Mouse (Mus musculus) liver, embryonic 11.5 days (tissue): Measurements from ENCODE around the gene Ms4a12. TPM values are rescaled to one million over a fixed set of nuclear protein-coding genes. Genes with fewer than 3 reads are reported as not detected.

Experiments
- ATAC-seq: fragments of 200-750 bp; cut with Nextera tagmentation; replicated peaks from 2 replicates; pipeline ENCODE4 v1.8.0; 2017; ENCODE audit warnings: moderate number of reproducible peaks, mild to moderate bottlenecking, moderate TSS enrichment, moderate library complexity; ENCODE audit not compliant: low FRiP score
- DNase-seq: peaks from one replicate; pipeline ENCODE4 v3.0.0-alpha.2; 2017; ENCODE audit warnings: low spot score
- H3K27ac ChIP-seq: fragments of 300-500 bp; sonication (generic); 2 replicates; pipeline ENCODE4 v1.5.1; 2014; ENCODE audit warnings: mild to moderate bottlenecking, low read depth, low read length, control low read depth
- H3K27me3 ChIP-seq: fragments of 300-500 bp; sonication (generic); replicated peaks from 2 replicates; pipeline ENCODE4 v1.6.1; 2014; ENCODE audit warnings: low read length, mixed read lengths; ENCODE audit not compliant: control insufficient read depth, insufficient read depth
- H3K36me3 ChIP-seq: fragments of 300-500 bp; sonication (generic); 2 replicates; pipeline ENCODE4 v1.6.1; 2014; ENCODE audit warnings: mild to moderate bottlenecking, low read length, moderate library complexity, mixed read lengths; ENCODE audit not compliant: control insufficient read depth, insufficient read depth
- H3K4me1 ChIP-seq: fragments of 300-500 bp; sonication (generic); replicated peaks from 2 replicates; pipeline ENCODE4 v1.6.1; 2014; ENCODE audit warnings: low read length, mixed read lengths; ENCODE audit not compliant: control insufficient read depth, insufficient read depth
- H3K4me2 ChIP-seq: fragments of 300-500 bp; sonication (generic); 2 replicates; pipeline ENCODE4 v1.6.1; 2014; ENCODE audit warnings: mild to moderate bottlenecking, control low read depth, moderate library complexity
- H3K4me3 ChIP-seq: fragments of 300-500 bp; sonication (generic); 2 replicates; pipeline ENCODE4 v1.5.1; 2014; ENCODE audit warnings: low read depth, low read length, control low read depth
- H3K9ac ChIP-seq: fragments of 300-500 bp; sonication (generic); 2 replicates; pipeline ENCODE4 v1.6.1; 2014; ENCODE audit warnings: low read depth, low read length, control low read depth
- H3K9me3 ChIP-seq: fragments of 300-500 bp; sonication (generic); 2 replicates; pipeline ENCODE4 v1.6.1; 2016; ENCODE audit warnings: low read length, inconsistent platforms, mixed read lengths; ENCODE audit not compliant: control insufficient read depth
- WGBS: fragments of 180-500 bp; shearing (Covaris S2); extraction: QIAGEN DNeasy Blood & Tissue Kit; methylation state at CpG from one replicate; pipeline ENCODE4 v1.1.7; 2014; 5-methylcytosine and 5-hydroxymethylcytosine counted together
- polyA plus RNA-seq: library from polyadenylated mRNA; unstranded; fragments of >200 nt; fragmentation: Nextera tagmentation; extraction: Ambion mirVana; gene quantifications from 2 replicates; pipeline ENCODE4 v1.2.1, GENCODE M21; 2014

Ms4a12 gene
- polyA plus RNA-seq, 1 experiment from 2014 or later: not detected

GRCm38 (mm10) chr19:11244230-11244629 is 12.0 kb upstream of the Ms4a12 start:
- no peak overlapping the region for H3K4me3 ChIP-seq
- H3K27ac ChIP-seq: no peak overlapping the region
- no peak overlapping the region for H3K4me2 ChIP-seq
- no peaks in the 10 kb centered on the region for H3K36me3 ChIP-seq
- H3K9me3 ChIP-seq: no peaks in the 10 kb centered on the region
- DNase-seq (no peak), ATAC-seq (no peak)
- H3K4me1 ChIP-seq: no peaks in the 10 kb centered on the region
- no peak overlapping the region for H3K9ac ChIP-seq
- H3K27me3 ChIP-seq: no peaks in the 10 kb centered on the region

- no peak for ATAC-seq
- Histone ChIP-seq H3K36me3 (no peaks in the 10 kb centered on the region), H3K9me3 (no peaks in the 10 kb centered on the region), H3K27me3 (no peaks in the 10 kb centered on the region), H3K27ac (no peak overlapping the region), H3K4me2 (no peak overlapping the region), H3K4me3 (no peak overlapping the region), H3K4me1 (no peaks in the 10 kb centered on the region), H3K9ac (no peak overlapping the region)
- no peak for DNase-seq
- 59% methylated on average over 5 of the region's 5 CpGs for WGBS
These were observed 10.3 kb upstream of the Ms4a12 start for GRCm38 (mm10) chr19:11242560-11242959.

GRCm38 (mm10) chr19:11235820-11236219 is 3.6 kb upstream of the Ms4a12 start:
- no peak for ATAC-seq
- H3K27me3 ChIP-seq: no peaks in the 10 kb centered on the region

GRCm38 (mm10) chr19:11234921-11235735 is 2.9 kb upstream of the Ms4a12 start:
- Histone ChIP-seq H3K27ac (no peak overlapping the region), H3K9me3 (no peaks in the 10 kb centered on the region), H3K36me3 (no peaks in the 10 kb centered on the region), H3K27me3 (no peaks in the 10 kb centered on the region), H3K4me2 (no peak overlapping the region), H3K4me3 (no peak overlapping the region), H3K4me1 (no peaks in the 10 kb centered on the region), H3K9ac (no peak overlapping the region)
- no peak for DNase-seq
- 56% methylated on average over 5 of the region's 5 CpGs for WGBS
- ATAC-seq: no peak

More at GRCm38 (mm10) chr19:11235820-11236219, 3.6 kb upstream of the Ms4a12 start:
- Histone ChIP-seq H3K27ac (no peak overlapping the region), H3K9ac (no peak overlapping the region), H3K4me2 (no peak overlapping the region), H3K4me1 (no peaks in the 10 kb centered on the region), H3K4me3 (no peak overlapping the region), H3K9me3 (no peaks in the 10 kb centered on the region), H3K36me3 (no peaks in the 10 kb centered on the region)
- DNase-seq: no peak

- no peak overlapping the region for H3K9ac ChIP-seq
- no peak overlapping the region for H3K4me3 ChIP-seq
- no peaks in the 10 kb centered on the region for H3K9me3 ChIP-seq
- H3K36me3 ChIP-seq: no peaks in the 10 kb centered on the region
- ATAC-seq: no peak
- no peak for DNase-seq
- H3K27ac ChIP-seq: no peak overlapping the region
- H3K27me3 ChIP-seq: no peaks in the 10 kb centered on the region
- no peak overlapping the region for H3K4me2 ChIP-seq
- H3K4me1 ChIP-seq: no peaks in the 10 kb centered on the region
- WGBS: 67% methylated on average over 5 of the region's 5 CpGs
These were observed 2.0 kb upstream of the Ms4a12 start for GRCm38 (mm10) chr19:11234244-11234643.

- Histone ChIP-seq H3K4me1 (no peaks in the 10 kb centered on the region), H3K9ac (no peak within 1 kb of the TSS), H3K36me3 (no peaks in the 10 kb centered on the region), H3K27me3 (no peaks in the 10 kb centered on the region), H3K27ac (no peak within 1 kb of the TSS), H3K4me2 (no peak within 1 kb of the TSS), H3K9me3 (no peaks in the 10 kb centered on the region), H3K4me3 (no peak within 1 kb of the TSS)
- no peak for ATAC-seq
- WGBS: 51% methylated on average over 12 of the region's 12 CpGs
- no peak for DNase-seq
These were observed 35.7 kb downstream of the Ms4a12 start, which contains the start of gene Ms4a13 for GRCm38 (mm10) chr19:11196546-11196945. Gene Ms4a13 (minus strand): TSS chr19:11196737.

GRCm38 (mm10) chr19:11192552-11192951 is 39.7 kb downstream of the Ms4a12 start:
- H3K9me3 ChIP-seq: no peaks in the 10 kb centered on the region
- H3K4me1 ChIP-seq: no peaks in the 10 kb centered on the region
- H3K9ac ChIP-seq: no peak overlapping the region
- WGBS: 48% methylated on average over 1 of the region's 1 CpGs
- H3K27ac ChIP-seq: no peak overlapping the region
- H3K27me3 ChIP-seq: no peaks in the 10 kb centered on the region
- H3K4me3 ChIP-seq: no peak overlapping the region
- DNase-seq (no peak), ATAC-seq (no peak)
- no peaks in the 10 kb centered on the region for H3K36me3 ChIP-seq
- H3K4me2 ChIP-seq: no peak overlapping the region

GRCm38 (mm10) chr19:11184121-11184520 is 48.1 kb downstream of the Ms4a12 start:
- ATAC-seq: no peak
- no peak overlapping the region for H3K4me2 ChIP-seq
- no peaks in the 10 kb centered on the region for H3K27me3 ChIP-seq
- no peaks in the 10 kb centered on the region for H3K9me3 ChIP-seq
- WGBS: 13% methylated on average over 5 of the region's 5 CpGs
- no peak for DNase-seq
- no peak overlapping the region for H3K9ac ChIP-seq
- H3K4me3 ChIP-seq: no peak overlapping the region
- no peak overlapping the region for H3K27ac ChIP-seq
- no peaks in the 10 kb centered on the region for H3K36me3 ChIP-seq
- H3K4me1 ChIP-seq: no peaks in the 10 kb centered on the region

GRCm38 (mm10) chr19:11177464-11177863 is 54.8 kb downstream of the Ms4a12 start:
- no peaks in the 10 kb centered on the region for H3K9me3 ChIP-seq
- no peak for ATAC-seq
- H3K9ac ChIP-seq: no peak overlapping the region
- WGBS: 59% methylated on average over 2 of the region's 2 CpGs
- no peak for DNase-seq
- no peaks in the 10 kb centered on the region for H3K36me3 ChIP-seq
- no peak overlapping the region for H3K4me3 ChIP-seq
- no peak overlapping the region for H3K27ac ChIP-seq
- H3K27me3 ChIP-seq: no peaks in the 10 kb centered on the region
- no peaks in the 10 kb centered on the region for H3K4me1 ChIP-seq
- H3K4me2 ChIP-seq: no peak overlapping the region
